Mouse (Mus musculus): ENCODE results near the gene Znrf3.

The Znrf3 gene

GRCm38 (mm10) chr11:5271274-5272065 lies 173.2 kb downstream of the Znrf3 start:
- DNase-seq (ENCODE audit: low spot score), result no peak

GRCm38 (mm10) chr11:5269846-5270461 lies 174.7 kb downstream of the Znrf3 start:
- DNase-seq (ENCODE audit: low spot score), result no peak

DNA sequence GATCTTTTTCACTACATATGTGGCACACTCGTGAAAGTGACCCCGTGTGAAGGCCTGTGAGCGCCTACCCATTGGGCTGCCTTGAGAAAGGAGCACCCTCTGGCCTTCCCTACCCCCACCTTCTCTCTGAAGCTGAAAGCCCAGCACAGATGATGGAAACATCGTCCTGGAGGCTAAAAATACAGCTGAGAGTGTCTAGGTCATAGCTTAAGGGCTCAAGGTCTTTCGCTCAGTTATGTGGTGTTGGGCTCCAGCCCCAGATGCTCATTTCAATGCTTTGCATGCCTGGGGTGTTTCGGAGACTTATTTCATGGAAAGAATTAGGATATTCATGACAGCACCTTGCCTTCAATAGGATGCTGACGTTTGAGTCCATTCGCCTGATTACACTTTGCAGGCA lies 178.9 kb downstream of the Znrf3 start:
- no peak for DNase-seq (ENCODE audit: low spot score)

DNA sequence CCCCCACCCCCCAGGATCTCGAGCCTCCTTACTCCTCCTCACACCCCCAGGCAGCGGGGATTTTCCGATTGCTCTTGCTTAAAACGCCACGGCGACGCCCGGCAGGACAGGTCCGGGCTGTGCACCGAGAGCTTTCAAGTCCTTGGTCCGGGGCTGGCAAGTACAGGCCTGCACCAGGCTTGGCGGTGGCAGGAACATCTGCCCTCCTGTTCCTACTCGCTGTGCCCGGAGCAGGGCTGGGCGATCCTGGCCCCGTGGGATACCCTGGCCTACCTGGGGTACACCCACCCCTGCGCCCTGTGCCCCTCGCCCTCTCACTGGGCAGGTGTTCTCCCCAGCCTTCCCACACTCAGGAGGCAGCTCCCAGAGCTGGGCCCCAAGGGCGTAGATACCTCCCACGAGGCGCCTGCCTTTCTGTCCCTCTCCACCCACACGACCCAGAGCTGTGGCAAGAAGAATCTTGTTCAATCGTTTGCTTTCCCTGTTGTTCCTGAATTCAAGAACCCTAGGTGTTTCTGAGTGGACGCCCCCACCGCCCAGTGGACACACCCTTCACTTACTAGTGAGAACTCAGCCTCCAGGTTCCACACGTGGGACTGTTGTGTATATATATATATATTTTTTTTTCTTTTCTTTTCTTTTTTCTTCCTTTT lies 181.4 kb downstream of the Znrf3 start:
- no peak for DNase-seq (ENCODE audit: low spot score)

GRCm38 (mm10) chr11:5261508-5262392 lies 182.9 kb downstream of the Znrf3 start, which contains the start of gene Kremen1:
Gene Kremen1, minus strand, starts transcription at chr11:5261558.
- peak; percentile 92 for DNase-seq (ENCODE audit: low spot score)

- DNase-seq (ENCODE audit: low spot score), result peak; percentile 70
Observed at GRCm38 (mm10) chr11:5260942-5261459, 183.6 kb downstream of the Znrf3 start.

DNA sequence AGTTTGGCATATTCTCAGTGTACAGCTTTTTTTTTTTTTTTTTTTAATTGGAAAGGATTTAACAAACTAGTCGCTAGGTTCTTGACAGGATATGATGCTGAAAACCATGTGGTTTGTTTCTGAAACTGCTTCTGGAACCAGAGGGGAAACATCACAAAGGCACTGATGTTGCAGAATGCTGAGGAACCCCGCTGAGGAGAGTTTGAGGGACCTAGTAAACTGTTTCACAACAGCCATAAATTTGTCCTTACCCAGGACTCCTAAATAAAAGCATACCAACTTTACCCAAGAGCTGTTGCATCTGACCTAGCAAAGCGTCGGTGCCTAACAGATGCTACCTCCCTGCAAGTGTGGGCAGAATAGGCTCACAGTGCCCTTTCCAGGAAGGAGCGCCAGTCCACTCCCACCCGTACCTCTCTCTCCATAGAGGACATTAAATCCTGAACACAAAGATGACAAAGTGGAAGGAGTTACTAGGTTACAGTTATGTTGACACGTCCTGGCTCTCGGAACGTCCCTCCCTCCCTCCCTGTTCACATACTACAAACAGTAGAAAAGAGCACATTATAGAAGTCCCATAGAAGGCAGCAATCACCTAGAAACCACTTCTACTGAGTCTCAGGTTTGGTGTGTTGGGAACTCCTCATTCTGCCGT lies 184.6 kb downstream of the Znrf3 start:
- no peak for DNase-seq (ENCODE audit: low spot score)

DNA sequence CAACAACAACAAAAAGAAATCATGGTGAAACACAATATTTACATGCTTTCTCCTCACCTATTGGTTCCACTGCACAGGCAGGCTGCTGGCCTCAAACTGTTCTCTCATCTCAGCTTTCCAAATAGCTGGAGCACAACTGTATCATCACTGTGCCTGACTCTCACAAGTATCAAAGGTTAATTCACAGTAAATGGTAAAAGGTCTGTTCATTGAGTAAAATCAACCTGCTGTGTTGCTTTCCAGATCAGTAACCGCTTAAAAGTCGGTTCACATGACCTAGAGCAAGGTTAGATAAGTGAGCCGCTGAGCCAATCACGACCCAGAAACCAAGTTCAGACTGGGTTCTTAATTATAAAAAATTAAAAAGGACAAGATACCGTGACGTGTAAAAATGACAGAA lies 186.6 kb downstream of the Znrf3 start:
- no peak for DNase-seq (ENCODE audit: low spot score)

DNA sequence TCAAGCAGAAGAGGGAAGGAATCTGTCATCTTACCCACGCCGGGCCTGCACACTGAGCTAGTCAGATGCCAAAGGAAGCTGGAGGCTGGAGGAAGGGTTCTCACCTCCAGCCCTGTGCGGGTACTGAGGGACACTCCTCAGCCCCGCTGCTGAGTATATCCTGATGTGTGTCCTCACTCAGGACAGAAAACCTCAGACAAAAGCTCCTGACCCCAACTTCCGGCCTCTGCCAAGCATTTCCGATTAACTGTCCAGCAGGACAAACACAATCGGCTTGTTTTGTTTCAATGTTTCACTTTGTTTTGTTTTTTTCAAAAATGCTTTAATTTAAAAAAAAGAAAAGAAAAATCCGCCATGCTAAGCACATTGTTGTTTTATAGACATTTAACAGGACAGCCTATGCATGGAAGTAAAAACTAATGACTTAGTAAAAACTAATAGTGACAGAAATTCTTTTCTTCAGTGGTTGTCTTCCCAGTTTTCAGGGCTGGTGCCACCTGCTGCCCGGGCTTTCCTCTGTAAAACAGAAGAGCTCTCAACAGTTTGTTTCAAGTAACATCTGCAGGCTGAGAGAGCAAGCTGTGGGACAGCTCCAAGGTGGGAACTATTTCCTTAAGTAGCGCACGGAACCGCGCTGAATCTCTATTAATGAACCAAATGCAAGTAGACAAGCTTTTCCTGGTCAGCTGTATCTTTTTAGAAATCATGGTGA lies 187.3 kb downstream of the Znrf3 start:
- no peak for DNase-seq (ENCODE audit: low spot score)

- no peak for DNase-seq (ENCODE audit: low spot score)
Observed at GRCm38 (mm10) chr11:5255509-5256014, 189.1 kb downstream of the Znrf3 start.

DNA sequence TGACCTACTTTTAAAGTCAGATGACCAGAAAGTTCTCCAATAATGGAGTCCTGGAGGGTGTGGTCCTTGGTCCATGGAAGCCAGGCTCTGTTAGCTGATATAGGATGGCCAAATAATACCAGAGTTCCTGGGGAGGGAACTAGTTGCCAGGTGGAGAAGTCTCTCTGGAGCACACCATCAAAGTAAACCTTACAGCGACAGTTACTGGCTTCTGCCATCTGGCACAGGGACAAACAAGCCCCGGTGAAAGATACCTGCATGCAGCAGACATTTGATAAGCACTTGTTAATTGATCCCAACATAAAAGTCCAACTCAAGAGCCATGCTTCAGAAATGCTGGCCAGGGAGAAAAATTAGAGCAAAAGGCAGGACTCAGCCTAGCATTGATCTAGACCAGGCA lies 190.6 kb downstream of the Znrf3 start:
- no peak for DNase-seq (ENCODE audit: low spot score)

GRCm38 (mm10) chr11:5253528-5253927 lies 191.1 kb downstream of the Znrf3 start:
- no peak for DNase-seq (ENCODE audit: low spot score)

GRCm38 (mm10) chr11:5252727-5253126 lies 191.9 kb downstream of the Znrf3 start:
- DNase-seq (ENCODE audit: low spot score), result no peak

DNA sequence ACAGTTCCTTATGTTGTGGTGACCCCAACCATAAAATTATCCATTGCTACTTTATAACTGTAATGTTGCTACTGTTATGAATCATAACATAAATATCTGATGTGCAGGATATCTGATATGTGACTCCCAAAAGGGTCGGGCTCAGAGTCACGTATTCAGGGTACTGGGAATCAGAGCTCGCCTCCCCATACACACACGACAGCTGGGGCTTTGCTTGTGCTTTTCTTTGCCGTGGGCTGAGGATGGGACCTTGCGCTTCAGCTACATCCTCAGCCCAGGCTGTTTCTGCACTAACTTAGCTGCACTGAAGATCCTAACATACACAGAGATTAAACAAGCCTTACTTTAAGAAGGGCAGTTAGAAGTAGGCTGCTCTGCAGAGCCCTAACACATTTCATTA lies 193.5 kb downstream of the Znrf3 start:
- DNase-seq (ENCODE audit: low spot score), result no peak

GRCm38 (mm10) chr11:5248200-5248599 lies 196.4 kb downstream of the Znrf3 start:
- DNase-seq (ENCODE audit: low spot score), result no peak

DNA sequence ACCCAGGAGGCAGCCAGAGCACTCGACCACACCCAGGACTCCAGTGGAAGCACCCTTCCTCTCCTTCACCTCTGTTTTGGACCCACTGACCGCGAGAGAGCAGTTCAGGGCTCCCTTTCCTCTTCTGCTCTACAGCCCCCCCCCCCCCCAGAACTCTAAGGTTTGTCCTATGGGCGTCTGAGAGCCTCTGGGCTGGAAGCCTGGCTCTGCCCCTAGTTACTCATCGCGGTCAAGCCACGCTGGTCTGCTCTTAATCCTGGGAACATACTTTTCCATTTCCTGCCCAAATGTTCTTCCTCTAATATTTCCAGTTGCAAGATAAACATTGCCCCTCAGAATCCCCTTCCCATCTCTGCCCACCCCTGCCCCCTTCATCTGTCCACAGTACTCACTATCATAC lies 199.2 kb downstream of the Znrf3 start:
- no peak for DNase-seq (ENCODE audit: low spot score)

- no peak for DNase-seq (ENCODE audit: low spot score)
Observed at GRCm38 (mm10) chr11:5244749-5245130, 199.9 kb downstream of the Znrf3 start.

DNA sequence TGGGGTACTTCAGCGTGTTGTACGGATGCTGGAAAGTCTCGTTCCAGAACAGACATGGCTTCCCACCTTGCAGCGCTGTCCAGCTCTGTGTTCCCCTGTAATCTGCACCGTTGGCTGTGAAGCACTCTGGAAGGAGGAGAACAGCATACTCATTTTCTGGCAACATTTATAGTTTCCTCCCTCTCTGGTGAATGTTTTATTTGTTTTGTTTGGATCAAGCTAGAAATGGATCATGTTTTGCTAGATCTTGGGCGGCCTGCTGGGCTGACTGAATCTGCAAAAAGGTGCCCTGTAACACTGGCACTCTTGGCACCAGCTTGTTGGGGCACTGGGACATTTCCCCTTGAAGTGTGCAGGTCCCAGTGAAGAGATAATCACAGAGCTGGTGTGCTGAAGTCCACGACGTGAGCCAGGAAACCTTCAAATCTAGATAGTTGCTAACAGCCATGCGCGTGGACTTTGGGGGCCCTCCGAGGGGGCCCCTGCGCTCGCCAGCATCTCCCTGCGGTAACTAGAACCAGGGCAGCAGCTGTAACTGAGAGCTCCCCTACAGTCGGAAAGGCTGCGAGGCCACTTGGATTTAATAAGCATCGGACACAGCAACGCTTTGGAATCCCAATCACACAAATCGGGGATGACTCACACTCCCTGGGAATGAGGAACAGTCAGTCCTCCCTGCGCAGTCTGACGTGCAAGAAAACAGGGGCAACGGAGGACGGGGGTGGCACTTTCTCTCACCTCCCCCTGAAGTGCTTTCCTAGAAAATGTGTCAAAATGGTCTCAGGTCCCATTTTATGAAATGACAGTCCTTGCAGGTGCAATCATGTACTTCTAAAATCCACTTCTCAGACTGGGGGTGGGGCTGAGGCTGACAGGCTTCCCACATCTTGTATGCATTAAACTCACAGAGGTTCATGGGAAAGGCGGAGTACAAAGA lies 200.6 kb downstream of the Znrf3 start:
- peak; percentile 34 for DNase-seq (ENCODE audit: low spot score)

DNA sequence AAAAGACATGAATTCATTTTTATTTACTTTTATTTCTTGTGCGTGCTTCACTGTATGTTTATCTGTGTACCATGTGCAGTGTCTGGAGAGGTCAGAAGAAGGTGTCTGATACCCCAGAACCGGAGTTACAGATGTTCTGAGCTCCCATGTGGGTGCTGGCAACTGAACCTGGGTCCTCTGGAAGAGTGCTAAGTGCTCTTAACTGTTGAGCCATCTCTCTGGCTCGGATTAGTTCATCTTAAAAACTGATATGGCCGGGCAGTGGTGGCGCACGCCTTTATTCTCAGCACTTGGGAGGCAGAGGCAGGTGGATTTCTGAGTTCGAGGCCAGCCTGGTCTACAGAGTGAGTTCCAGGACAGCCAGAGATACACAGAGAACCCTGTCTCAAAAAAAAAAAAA lies 201.4 kb downstream of the Znrf3 start:
- DNase-seq (ENCODE audit: low spot score), result no peak

Measured in testis, postnatal 14 days (tissue).